Mouse (Mus musculus): ENCODE data around the gene Ppara.

Gene Ppara

DNA sequence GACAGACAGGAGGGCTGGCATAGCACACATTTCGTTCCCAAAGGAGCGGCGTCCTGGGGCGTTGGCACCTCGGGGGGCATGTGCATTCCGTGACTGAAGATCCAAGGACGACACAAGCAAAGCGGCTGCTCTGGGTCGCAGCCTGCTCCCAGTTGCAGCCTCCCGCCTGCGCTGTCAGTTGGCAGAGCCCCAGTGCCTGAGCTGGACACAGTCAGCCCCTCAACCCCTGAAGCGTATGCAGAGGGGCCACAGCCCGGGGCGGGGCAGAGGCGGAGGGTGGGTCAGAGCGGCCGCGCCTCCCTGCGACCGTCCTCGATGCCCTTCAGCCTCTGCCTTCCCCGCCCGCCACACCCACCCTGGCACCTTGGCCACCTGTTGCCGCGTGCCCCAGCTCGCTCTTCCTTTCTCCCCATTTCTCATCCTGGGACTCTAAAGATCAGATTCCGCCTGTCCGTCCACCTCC lies at the start of gene Ppara:
Ppara (plus strand) TSS at position 413 of the 463 bp plus-strand sequence.
- DNase-seq, result no peak

DNA sequence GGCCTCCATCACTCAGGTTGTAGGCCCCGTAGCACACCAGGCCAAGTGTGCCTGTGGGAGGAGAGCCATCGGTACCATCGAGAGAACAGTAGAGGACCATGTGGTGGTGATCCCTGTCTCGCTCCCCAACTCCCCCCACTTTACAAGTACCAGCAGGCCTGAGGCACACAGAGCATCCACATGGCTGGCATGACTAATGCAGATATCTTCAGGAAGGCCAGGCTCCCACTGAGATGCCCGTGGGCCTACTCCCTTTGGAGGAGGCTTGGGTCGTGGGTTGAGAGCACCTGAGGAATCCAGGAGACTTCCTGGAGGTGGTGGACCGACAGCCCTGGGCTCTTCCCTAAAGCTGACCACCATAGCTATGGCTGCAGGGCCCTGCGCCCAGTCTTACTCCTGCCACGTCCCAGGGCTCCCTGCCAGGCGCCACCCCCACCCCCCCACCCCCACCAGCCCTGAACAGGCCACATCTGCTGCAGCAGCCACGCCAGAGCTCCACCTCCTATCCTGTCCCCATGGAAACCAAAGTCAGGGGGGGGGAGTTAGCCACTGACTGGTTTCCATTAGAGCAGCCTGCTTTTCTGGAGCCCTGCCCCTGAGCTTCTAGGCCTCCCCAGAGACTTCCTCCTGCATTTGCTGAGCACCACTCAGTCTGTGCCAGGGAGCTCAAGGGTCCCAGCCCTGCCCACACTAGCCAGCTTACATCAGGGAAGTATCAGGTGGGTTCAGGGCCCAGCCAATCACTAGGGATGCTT lies 48.0 kb upstream of the Ppara start:
- DNase-seq, result no peak

DNA sequence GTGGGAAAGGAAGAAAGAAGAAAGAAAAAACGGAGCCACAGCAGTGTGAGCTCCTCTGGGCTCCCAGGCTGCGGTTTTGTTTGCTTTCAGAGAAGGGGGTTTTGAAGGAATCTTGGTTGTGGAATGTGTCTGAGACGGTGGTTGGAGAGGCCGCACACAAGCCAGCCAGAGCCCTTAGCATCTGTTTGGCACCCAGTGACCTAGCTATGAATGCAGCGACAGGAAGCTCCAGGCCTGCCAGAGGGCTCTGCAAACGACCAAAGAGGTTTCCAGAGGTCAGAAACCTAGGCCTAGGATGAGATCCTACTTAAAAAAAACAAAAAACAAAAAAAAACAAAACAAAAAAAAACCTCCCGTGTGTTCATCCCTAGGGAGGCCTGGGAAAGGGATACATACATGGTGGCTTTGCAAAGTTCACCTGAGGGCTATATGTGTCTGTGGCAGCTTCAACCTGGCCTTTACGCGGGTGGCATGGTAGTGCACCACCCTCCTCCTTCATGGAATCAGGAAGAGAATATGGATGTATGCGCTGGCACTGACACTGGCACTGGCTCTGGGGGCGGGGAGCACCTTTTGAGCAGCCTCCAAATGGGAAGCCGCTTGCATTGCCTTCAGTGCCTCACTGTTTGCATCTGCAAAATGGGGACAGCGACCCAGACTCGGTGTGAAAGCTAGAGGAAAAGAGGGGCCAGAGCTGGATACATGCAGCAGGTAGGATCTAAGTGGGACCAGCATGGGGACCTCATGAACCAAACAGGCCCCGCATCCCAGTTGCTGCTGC lies 47.0 kb upstream of the Ppara start:
- no peak for DNase-seq

DNA sequence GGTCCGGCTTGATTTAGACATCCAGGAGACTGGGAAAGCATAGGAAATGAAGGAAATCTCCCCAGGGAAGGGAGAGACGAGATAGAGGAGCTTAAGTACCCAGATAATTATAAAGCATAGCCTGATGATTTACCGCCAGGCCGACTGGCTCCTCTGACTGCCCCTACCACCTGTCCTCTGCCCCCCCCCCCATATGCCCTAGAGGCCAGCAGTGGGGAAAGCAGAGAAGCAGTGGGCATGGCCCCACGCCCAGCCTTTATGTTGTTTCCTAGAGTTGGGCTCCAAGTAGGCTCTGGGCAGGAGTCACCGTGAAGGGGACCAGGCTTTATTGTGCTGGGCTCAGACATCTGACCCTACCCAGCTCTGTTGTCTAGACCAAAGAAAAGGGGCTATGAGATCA lies 46.0 kb upstream of the Ppara start:
- no peak for DNase-seq

DNA sequence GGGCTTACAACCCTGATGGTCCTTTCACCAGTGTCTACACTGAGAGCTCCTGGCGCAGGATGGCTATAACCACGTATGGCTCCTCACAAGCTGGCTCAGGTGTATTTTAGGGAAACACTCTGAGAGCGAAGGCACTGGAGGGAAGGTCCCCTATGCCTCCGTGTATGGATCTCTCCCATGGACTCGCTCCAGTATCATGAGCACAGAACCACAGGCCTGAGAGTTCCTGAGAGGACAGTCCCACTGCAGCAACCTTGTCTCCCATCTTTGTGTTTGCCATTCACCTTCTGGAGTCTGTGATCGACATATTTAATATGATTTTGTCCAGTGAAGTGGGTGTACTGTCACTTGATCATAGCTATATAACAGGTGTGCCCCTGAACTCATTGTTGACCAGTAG lies 45.3 kb upstream of the Ppara start:
- DNase-seq, result no peak

DNA sequence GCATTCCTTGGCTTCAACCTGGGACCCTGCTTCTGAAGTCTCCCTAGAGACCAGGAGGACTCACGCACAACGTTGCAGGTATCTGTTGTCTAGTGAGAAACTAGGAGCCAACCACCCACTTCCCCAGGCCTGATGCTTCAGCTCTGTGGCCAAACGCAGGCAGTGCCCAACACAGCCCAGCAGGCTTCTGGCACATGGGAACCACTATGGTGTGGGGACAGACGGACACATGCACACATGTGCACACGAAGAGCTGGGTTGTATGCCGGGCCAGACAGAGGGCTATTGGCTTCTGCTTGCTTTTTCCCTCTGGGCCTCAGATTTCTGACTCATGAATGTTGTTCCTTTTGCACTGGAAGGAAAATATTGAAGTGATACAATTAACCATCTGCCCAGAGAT lies 44.7 kb upstream of the Ppara start:
- no peak for DNase-seq

DNA sequence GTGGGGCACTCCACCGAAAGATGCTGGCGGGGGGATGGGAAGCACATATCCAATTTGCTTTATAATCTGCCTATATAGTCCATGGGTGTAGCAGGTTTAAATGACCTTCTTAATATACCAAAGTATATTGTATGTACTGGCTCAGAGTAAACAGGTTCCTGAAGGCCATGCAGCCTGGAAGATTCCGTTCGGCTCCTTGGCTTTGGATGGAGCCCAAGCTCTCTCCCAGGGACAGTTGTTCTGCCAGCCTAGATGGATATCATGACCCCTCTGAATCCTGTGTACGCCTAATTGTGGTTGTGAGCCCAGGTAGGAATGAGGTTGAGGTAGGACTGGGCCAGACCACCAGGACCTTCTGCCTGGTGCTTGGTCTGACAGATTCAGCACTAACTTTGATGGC lies 43.9 kb upstream of the Ppara start:
- DNase-seq, result no peak

DNA sequence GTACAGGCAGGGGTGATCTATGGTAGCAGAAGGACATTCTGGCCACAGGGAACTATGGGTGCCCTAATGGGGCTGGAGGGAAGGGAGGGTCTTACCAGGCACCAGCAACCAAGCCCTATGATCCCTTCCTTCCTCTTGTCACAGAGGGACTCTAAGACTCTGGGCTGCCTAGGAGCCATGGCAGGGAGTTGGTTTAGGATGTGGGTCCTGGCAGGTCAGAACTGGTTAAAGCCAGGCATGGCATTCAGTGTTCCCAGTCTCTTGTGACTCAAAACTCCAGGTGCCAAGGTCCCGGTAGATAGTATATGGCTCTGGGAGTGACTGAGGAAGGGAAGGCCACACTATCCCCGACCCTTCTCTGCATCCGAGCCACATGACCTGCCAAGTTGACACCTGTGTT lies 41.7 kb upstream of the Ppara start:
- DNase-seq, result no peak

DNA sequence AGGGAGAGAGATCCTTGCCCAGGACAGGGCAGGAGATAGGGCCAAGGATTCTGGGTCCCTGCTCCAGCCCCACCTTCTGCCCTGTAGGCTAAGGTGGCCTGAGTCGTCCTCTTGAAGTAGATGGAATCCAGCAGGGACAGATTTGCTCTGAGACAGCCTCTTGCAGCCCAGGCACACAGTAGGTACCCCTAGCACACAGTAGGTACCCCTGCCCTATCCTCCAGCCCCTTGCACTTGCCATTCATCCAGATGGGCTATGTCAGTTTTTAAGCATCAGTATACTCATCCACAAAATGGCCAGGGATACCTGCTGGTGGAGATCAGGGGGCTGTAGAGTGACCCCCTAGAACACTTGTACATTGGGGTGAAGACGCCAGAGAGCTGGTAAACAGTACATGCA lies 41.0 kb upstream of the Ppara start:
- no peak for DNase-seq

DNA sequence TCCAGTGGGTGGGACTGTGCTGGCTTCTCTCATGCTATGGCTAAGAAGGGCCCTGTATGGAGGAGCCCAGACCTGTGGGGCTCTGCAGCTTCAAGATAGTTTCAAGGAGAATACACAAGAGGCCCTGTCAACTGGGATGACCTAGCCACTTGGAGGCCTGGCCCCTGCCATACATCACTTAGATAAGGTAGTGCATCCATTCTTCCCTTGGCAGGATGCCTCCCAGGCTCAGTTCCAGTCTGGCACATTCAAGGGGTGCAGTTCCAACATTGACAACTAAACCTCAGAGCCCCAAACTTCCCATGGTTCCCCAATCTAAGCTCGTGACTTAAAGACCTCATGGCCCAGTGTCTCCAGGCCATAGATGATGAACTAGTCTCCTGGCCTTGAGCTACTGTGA lies 40.4 kb upstream of the Ppara start:
- no peak for DNase-seq

DNA sequence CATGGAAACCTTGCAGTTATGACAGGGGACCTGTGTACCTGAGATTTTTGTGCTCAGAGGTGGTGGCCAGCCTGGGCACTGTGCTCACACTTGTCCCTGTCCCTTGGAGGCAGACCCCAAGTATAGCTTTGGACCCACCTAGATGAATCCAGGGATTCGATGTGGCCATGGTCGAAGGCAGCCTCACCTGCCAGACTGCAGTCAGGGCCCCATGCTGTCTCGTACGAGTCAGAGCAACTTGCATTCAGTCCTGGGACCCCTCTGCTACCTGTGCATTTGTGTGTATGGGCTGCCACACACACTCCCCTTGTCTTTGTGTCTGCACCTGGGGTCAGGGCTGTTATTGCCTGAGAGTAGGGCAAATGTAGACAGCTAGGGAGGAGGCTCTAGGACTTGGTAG lies 39.5 kb upstream of the Ppara start:
- no peak for DNase-seq

DNA sequence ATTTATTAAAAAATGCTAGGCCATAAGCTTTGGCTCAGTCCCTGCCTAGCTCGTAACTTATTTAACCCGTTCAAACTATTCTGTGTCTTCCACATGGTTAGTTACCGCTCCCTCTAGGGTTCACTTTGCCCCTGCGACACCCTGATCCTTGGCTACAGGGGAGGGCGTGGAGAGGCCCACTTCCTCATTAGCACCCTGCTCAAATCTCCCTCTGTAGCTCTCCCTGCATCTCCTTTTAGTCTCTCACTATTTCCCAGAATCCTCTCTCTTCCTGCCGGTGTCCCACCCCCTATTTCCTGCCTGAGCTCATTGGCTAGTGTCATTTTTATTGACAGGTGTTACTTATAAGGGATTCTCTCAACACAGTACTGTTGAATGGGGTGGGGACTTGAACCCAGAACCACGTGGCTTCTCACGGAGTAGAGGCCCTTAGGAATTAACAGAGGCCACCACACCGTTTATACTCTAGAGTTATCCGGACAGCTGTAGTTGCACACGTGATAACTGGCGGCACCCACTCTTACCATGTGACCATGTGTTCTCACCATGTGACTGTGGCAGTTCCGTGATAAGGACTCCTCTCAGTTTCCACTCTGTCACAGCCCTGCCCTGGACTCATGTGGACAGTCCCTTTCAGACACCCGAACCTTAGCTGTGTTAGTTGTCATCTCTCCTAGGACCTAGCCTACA lies 36.3 kb upstream of the Ppara start:
- no peak for DNase-seq

DNA sequence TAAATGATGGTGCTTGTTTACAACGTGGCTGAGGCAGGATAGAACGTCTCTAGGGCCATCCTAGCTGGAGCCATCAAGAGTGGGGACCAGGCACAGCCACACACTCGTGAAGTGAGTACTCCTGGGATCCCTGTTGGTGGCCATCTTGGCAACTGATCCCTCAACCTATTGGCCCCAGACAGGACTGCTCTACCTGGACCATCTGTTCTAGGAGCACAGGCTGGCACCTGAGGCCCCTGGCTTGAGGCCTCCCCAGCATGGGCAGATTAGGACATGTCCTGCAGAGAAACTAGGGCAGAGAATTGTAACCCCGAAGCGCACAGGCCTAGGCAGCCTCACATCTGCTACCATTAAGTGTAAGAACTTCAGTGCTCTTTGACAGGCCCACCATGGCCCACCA lies 35.3 kb upstream of the Ppara start:
- DNase-seq, result no peak

DNA sequence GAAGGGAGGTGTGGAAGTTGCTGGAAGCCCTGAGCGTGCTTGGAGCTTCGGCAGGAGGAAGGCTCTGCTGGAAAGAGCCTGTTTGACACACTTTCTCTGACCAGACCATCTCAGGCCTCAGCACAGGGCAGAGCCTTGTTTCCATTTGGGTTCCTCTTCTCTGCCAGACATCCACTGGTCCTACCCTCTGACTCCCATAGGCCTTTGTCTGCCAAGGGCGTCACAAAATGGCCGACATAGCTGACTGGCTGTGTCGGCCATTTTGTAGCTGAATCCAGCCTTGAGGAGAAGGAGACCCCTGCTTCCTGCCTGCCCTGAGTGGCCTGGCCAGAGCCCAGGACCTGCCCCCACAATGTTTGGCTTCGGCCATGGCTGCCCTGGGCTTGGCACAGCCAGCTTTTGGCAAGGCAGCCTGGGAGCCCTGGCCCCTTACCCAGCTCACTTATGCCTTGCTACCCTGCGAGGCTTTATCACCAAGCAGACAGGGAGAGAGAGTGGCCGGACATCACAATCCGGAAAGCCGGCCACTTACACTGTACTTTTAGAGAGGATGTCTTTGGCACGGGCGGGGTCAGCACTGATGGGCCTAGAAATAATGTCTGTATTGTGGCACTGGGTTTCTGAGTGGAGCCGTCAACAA lies 34.8 kb upstream of the Ppara start:
- no peak for DNase-seq

DNA sequence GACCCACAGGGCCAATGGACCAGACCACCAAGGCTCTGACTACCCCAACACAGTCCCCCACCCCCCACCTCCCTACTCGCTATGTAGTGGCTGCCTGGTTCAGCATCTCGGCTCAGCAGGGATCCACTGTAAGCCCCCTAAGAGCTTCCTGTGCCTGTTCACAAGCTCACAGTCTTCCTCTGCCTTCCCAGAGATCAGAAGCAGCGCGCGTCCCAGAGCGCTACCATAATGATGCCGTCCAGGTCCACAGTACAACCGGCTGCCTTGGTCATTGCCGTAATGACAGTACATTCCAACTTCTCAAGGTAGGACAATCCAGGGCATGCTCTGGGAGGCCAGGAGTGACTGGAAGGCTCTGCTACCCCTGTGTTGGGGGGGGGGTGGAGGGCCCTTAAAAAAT lies 34.1 kb upstream of the Ppara start:
- no peak for DNase-seq

DNA sequence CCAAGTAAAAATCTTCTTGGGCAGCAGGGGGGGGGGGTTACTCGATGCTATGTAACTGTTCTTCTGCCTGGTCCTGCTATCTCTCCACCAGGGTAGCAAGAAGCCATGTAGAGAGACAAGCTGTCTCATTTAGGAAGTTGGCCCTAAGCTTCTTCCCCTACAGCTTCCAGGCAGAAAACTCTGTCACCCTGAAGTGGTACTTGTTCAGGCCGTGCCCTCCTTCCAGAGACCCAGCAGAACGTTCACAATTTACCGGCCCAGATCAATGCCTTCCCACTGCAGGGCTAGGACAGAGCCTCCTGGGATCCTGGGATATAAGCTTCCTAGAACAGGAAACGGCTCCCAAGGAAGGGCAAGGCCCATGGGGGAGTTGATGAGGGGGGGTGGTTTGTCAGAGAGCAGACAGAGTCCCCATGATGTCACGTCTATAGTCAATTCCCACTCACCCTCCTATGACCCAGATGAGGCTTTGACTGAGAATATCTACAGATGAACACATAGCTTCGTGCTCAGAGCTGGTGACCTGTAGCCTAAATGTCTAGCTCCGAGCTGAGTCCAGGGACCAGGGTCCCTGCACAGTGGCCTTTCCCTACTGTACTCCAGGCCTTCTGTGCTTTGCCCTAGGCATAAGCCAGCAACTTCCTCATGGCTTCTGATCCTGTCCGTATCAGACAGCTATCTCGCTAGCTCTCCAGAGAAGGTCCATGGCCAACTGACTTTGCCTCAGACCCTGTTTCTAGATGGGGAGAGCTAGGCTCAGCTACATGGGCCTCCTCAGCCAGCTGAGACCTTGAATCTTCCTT lies 33.5 kb upstream of the Ppara start:
- no peak for DNase-seq

DNA sequence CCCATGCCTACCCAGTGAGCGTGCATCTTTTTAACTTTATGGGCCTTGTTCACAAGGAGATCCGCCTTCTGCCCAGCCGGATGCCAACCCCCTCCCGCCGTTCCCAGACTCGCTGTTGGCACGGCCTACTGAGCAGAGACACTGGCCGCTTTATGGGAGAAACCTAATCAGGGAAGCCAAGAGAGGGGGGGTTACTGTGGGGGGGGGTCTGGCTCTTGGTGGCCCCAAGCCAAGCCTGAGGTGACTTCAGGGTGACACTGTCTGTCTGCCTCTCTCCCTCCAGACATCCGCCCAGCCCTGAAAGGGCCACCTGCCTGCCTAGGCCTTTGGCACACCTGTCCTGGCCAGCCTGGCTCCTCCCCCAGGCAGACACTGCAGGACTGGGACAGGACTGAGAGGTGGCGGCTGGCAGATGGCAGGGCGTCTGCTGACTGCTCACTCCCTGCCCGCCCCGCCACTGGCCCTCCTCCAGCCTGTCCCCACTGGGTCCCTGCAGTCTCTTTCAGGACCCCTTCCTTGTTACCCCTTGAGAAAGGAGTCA lies 32.3 kb upstream of the Ppara start:
- no peak for DNase-seq

DNA sequence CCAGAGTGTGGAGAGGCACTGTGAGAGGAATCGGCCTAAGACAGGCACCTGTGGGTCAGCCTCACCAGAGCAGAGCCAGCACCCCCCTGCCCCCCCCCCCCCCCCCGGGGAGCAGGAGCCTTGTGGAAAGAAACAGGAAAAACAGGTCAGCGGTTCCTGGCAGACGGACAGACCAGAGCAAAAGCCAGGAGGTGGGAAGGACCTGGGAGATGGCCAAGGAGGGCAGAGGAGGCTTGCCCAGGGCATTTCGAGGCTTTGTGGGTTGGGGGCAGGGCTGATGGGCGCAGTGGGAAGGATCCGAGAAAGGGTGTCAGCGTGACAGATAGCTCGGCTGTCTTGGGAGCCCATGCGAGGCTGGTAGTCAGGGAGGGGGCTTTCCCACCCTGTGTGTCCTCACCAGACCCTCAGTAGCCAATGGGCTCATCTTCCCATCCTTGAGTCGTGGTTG lies 31.6 kb upstream of the Ppara start:
- no peak for DNase-seq

DNA sequence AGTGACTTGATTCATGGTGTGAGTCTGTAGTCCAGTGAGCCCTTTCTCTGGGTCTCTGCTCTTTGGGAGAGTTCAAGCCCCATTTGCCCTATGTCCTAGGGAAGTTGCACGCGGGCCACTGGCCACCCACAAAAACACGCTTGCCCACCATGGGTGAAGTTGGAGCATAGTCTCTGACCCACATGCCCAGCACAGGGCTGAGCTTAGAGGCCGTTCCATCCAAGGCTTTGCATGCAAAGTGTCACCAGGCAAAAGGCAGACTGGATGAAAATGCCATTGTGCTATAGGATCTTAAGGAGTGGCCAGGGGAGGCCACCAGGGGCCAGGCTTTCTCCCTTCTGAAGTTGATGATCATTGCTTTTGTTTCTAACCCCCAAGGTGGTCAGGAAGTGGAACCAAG lies 30.9 kb upstream of the Ppara start:
- no peak for DNase-seq

DNA sequence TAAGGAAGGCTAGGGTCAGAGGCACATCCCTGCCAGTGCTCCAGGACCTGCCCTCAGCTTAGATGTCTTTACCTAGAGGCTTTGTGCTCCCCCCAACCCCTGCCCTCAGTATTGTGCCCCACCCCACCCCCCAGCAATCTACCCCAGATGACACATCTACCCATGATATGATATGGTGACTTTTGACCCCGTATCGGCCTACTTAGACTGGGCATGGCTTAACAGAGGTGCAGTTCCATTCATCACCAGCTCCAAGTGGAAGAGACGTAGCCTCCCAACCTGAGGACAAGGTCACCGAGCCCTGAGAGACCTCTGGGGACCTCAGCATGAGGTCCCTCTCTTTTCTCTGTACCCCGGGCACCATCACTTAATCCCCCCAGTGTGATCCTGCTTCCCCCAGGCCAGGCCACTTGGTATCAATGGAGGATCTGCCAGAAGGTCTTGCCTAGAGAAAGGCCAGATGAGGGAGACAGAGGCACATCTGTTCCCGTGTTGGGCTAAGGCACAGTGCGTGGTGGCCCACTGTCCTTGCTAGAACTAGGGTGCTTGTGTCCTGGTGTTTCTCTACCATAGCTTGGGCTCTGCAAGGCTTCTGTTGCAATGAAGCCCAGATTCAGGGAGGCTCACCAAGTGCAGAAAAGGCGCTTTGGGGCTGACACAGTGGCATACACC lies 30.3 kb upstream of the Ppara start:
- no peak for DNase-seq

DNA sequence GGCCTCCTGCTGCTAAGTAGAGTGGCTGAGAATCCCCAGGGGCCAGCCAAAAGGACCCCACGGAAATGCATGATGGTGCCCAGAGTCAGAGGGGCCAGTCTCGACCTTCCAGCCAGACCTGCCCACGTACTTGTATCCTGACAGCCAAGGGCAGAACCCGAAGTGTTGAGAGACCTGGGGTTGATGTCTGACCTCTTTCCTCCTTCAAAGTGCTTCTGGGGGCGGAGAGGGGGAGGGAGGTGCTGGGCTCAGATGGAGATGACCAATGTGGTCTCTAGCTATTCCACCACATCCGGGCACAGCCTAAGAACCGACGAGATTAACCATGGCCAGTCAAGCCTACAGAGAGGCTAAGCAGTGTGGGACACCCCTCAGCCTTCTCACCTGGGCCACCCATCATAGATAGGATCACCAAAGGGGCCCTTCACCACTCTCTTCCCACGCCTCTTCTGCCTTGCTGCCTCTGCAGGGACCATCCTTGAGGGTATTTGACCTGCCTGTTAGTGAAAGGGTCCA lies 29.7 kb upstream of the Ppara start:
- no peak for DNase-seq
